Mouse (Mus musculus): Measurements from ENCODE around the gene Tubd1. TPM values are rescaled to one million over a fixed set of nuclear protein-coding genes. Genes with fewer than 3 reads are reported as not detected.

Gene Tubd1
- polyA plus RNA-seq, 1 experiment from 2014 or later: 10.8 TPM

DNA sequence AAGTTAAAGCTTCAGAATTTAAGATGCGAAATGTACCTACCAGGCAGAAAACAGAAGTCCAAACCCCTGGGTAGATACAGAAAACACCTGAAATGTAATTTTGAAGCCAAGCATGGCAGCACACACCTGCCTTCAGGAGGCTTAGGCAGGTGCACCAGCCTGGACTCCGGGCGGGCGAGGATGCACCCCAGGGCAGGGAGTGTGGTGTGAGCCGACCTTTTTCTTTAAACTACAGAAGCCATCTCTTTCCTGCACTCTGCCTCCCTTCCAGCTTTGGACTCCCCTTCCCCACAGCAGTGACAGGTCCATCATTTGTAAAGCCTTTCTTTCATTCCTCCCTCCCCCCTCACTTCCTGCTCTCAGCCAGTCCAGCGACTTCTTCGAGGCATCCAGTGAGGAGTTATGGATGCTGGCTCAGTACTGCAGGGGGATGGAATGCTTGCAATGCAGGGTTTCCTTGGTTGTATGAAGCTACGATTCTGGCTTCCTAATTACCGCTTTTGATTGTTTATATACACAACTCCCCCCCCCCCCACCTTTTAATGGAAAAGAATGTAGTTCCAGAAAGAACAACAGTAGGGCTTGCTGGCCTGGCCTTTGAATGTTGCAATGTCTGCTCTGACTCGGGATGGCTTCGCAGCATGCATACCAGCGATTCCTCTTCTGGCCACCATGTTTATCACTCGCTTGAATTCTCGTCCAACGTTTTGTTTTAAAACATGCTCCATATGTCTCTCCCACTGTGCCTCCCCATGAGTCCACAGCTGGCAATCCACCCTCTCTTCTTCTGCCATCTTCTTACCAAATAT lies 26.5 kb downstream of the Tubd1 start:
- Histone ChIP-seq H3K27me3 (ENCODE audit: low read depth, poor library complexity, severe bottlenecking) (no peaks in the 10 kb centered on the region), H3K36me3 (no peaks in the 10 kb centered on the region), H3K9me3 (replicated peaks) (no peaks in the 10 kb centered on the region), H3K27ac (peak overlapping the region; percentile 75), H3K4me1 (peaks cover 34% of the 10 kb centered on the region), H3K4me3 (no peak overlapping the region)
- 46% methylated on average over 15 of the region's 15 CpGs for WGBS
- DNase-seq (ENCODE audit: low spot score): peak; percentile 54

DNA sequence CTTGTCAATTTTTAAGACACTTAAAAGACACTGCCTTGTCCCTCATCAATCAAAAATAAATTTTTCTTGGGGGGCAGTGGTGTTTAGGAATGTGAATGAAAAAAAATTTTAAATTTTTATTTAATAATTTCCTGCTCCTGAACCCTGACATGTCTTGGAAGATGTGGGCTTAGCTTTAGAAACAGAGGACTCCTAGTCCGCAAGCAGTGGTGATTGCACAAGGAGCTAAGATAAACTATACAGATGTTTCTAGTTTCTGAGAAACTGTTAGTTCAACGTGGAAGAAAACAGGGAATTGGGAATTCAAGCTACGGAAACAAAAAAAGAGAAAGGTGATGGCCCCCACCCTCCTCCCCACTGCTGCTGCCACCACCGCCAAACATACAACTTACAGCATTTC lies 27.1 kb downstream of the Tubd1 start:
- H3K36me3 ChIP-seq: no peaks in the 10 kb centered on the region
- WGBS: 70% methylated on average over 4 of the region's 4 CpGs
- no peak overlapping the region for H3K4me3 ChIP-seq
- H3K27ac ChIP-seq: peak overlapping the region; percentile 75; the same call in 1 of the 2 replicates
- DNase-seq (ENCODE audit: low spot score): no peak
- H3K9me3 ChIP-seq (replicated peaks): no peaks in the 10 kb centered on the region
- H3K27me3 ChIP-seq (ENCODE audit: low read depth, poor library complexity, severe bottlenecking): no peaks in the 10 kb centered on the region
- H3K4me1 ChIP-seq: peaks cover 35% of the 10 kb centered on the region

DNA sequence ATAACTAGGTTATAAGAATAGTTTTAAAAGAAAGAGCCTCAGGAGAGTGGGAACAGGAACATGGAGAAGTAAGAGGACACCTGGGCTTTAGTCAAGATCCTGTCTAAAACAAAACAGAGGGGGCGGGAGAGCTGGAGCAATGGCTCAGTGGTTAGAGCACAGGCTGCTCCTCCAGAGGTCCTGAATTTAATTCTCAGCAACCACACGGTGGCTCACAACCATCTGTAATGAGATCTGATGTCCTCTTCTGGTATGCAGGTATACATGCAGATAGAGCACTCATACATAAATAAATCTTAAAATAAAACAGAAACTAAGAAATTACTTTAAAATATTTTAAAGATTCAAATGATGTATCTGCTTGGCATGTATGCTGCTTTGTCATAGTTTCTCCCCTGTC lies 27.8 kb downstream of the Tubd1 start:
- Histone ChIP-seq H3K4me3 (no peak overlapping the region), H3K4me1 (peaks cover 42% of the 10 kb centered on the region), H3K27me3 (ENCODE audit: low read depth, poor library complexity, severe bottlenecking) (no peaks in the 10 kb centered on the region), H3K27ac (no peak overlapping the region), H3K9me3 (replicated peaks) (no peaks in the 10 kb centered on the region), H3K36me3 (no peaks in the 10 kb centered on the region)
- 71% methylated on average over 2 of the region's 2 CpGs for WGBS
- DNase-seq (ENCODE audit: low spot score): no peak

DNA sequence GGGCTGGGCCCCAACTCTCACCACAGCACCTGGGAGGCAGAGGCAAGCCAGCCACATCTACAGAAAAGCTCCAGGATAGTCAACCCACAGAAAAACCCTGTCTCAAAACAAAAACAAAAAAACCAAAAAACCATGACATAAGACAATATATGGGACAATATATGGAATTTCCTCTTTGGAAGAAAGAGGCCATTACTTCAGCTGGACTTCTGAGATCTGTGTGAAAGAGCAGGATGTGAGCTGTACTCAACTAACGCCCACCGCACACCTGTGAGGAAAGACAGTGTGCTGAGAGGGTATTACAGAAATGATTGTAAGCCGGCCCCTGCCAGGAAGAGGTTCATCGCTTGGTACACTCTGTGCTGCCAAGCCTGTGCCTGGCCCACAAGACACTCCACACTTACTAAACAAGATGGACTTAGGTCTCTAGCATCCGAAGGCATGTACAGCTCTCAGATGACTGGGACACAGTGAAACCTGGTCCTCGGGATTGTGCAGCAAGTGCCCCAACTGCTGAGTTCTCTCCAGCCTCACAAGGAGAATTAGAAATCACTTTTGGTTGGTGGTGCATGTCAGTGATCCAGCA lies 28.9 kb downstream of the Tubd1 start:
- no peak overlapping the region for H3K4me3 ChIP-seq
- no peak for DNase-seq (ENCODE audit: low spot score)
- H3K27ac ChIP-seq: no peak overlapping the region
- peaks cover 46% of the 10 kb centered on the region for H3K4me1 ChIP-seq
- H3K27me3 ChIP-seq (ENCODE audit: low read depth, poor library complexity, severe bottlenecking): no peaks in the 10 kb centered on the region
- no peaks in the 10 kb centered on the region for H3K9me3 ChIP-seq (replicated peaks)
- no peaks in the 10 kb centered on the region for H3K36me3 ChIP-seq
- 92% methylated on average over 6 of the region's 6 CpGs for WGBS

DNA sequence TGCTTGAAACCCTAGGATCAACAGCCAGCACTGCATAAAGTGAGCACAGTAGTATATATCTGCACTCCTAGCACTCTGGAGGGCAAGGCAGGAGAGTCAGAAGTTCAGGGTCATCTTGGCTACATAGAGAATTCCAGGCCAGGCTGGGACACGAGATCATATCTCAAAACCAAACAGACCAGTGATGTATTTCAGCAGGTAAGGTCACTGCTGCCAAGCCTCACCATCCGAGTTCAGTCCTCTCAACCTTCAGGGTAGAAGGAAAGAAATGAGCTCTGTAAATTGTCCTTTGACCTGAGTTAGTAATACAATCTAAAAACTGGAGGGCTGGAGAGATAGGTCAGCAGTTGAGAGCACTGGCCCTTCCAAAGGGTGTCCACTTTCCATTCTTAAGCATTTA lies 29.6 kb downstream of the Tubd1 start:
- Histone ChIP-seq H3K36me3 (no peaks in the 10 kb centered on the region), H3K27me3 (ENCODE audit: low read depth, poor library complexity, severe bottlenecking) (no peaks in the 10 kb centered on the region), H3K4me3 (no peak overlapping the region), H3K9me3 (replicated peaks) (no peaks in the 10 kb centered on the region), H3K4me1 (peaks cover 53% of the 10 kb centered on the region), H3K27ac (no peak overlapping the region)
- DNase-seq (ENCODE audit: low spot score): no peak
- 65% methylated on average over 2 of the region's 2 CpGs for whole genome bisulfite sequencing

DNA sequence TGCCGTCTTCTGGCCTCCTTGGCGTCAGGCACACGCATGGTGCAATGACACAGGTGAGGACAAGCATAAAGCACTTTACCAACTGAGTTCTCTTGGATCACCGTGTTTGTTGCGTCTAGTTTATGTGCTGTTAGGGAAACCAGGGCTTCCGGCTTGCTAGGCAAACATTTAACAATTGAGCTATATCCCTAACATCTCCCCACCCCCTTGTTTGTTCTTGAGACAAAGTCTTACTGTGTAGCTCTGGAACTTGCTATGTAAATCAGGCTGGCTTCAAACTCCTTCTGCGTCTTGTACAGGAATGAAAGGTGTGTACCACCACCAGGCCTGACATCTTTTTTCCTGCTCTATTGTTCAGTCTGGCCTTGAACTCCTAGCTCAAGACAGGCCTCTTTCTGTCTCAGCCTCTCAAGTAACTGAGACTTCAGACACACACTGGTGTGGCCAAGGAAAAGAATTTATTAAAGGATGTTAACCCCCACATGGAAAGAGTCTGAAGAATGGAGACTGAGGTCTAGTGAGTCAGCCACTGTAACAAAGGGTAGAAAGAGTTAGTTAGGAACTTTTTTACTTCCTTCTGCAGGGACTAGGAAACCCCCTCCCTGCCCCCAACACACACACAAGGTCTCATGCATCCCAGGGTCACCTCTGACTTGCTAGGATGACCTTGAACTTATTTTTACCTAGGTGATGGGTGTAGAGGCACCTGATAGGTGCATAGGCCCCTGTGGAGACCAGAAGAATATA lies 31.0 kb downstream of the Tubd1 start:
- H3K27me3 ChIP-seq (ENCODE audit: low read depth, poor library complexity, severe bottlenecking): no peaks in the 10 kb centered on the region
- 0 out of 2 replicates have a peak overlapping the region, but pooled peaks have one; percentile 5 for H3K27ac ChIP-seq
- H3K4me1 ChIP-seq: peaks cover 46% of the 10 kb centered on the region
- DNase-seq (ENCODE audit: low spot score): no peak
- no peaks in the 10 kb centered on the region for H3K36me3 ChIP-seq
- WGBS: 90% methylated on average over 7 of the region's 7 CpGs
- no peaks in the 10 kb centered on the region for H3K9me3 ChIP-seq (replicated peaks)
- no peak overlapping the region for H3K4me3 ChIP-seq

DNA sequence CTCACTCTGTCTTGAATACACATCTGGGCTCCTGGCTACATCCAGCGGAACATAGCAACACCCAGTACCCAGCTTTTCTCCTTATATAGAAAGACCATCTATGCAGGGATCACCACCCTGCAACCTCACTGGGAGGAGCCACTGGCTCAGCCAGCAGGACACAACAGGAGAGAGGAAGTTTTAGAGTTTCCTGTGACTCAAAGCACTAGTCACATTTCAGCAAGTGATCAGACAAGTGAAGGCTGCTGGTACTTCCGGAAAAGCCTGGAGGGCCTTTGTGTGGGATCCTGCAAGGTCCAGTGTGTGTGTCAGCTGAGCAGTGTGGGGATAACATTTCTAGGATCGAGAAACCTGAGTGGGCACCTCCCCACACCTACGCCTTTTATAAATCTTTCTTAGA lies 32.4 kb downstream of the Tubd1 start:
- WGBS: 72% methylated on average over 4 of the region's 4 CpGs

DNA sequence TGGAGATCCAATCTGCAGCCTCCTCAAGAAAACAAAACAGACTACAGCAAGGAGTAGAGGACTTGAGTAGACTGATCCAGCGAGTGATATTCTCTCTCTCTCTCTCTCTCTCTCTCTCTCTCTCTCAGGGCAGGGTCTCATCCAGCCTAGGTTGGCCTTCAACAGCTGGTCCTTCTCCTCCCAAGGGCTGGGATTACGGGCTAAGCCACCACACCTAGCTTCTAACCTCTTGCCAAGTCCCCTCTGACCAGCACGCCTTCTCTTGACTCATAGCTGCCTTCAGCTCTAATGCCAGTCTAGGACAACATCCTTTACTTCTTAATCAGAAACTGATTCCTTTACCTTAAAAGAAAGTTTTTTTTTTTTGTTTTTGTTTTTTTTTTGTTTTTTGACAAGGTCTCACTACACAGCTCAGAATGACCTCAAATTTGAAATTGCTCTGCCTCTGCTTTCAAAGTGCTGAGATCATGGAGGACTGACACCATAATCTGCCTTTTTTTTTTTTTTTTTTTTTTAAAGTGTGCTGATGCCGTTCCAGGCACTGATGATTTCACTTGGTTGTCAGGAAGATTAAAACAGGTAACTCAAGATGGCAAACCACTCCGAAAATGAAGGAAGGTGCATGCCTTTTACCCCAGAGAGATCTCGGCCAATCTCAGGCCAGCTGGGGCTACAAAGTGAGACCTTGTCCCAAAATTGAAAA lies 33.5 kb downstream of the Tubd1 start:
- Histone ChIP-seq H3K4me3 (no peak overlapping the region), H3K27ac (0 out of 2 replicates have a peak overlapping the region, but pooled peaks have one; percentile 27), H3K4me1 (peaks cover 32% of the 10 kb centered on the region), H3K36me3 (peaks cover 7% of the 10 kb centered on the region; the same call in 1 of the 2 replicates), H3K27me3 (ENCODE audit: low read depth, poor library complexity, severe bottlenecking) (no peaks in the 10 kb centered on the region), H3K9me3 (replicated peaks) (no peaks in the 10 kb centered on the region)
- WGBS: 79% methylated on average over 6 of the region's 6 CpGs
- no peak for DNase-seq (ENCODE audit: low spot score)

More for the DNA sequence above, 32.4 kb downstream of the Tubd1 start:
- Histone ChIP-seq H3K36me3 (peaks cover 4% of the 10 kb centered on the region; the same call in 1 of the 2 replicates), H3K27me3 (ENCODE audit: low read depth, poor library complexity, severe bottlenecking) (no peaks in the 10 kb centered on the region), H3K4me1 (peaks cover 32% of the 10 kb centered on the region), H3K4me3 (no peak overlapping the region), H3K27ac (peak overlapping the region; percentile 19; the same call in 1 of the 2 replicates), H3K9me3 (replicated peaks) (no peaks in the 10 kb centered on the region)
- no peak for DNase-seq (ENCODE audit: low spot score)

DNA sequence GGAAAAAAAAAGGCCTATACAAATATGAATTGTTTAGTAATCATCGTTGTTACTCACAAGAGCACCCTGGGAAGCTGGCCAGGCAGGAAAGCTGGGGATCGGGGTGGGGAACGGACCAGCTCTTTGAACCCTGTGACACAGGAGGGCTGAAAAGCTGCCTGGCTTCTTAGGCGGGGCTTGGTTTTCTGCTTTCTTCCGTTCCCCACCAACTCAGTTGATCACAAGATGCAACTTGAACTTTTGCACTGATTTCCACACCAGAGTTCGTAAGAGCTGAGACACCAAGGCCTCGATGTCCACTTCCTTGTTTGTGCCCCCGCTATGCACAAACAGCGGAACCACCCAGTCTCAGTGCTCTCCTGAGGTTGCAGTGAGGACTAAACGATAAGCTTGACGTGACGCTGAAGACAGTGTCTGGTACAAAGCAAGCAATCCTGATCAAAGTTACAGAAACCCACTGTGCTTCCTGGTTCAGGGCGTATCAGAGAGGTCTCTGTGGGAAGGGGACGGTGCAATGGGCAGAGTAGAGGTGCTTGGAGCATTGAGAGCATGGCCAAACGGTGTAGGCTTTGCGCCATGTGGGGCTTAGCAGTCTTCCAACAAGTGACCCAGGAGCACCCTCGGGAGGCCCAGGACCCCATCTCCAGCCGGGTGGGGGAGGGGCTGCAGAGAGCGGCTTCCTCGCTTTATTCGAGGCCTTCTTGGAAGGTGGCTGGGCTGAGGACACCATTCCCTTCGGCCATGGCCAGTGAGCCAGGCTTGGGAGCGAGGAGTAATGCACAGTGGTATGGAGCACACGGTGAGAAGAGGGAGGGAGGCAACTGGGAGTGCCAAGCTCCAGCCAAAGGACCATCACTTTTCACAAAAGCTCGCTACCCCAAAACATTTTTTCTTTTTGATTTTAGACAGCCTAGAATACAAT lies 34.3 kb downstream of the Tubd1 start:
- no peaks in the 10 kb centered on the region for H3K27me3 ChIP-seq (ENCODE audit: low read depth, poor library complexity, severe bottlenecking)
- WGBS: 80% methylated on average over 25 of the region's 25 CpGs
- H3K4me3 ChIP-seq: no peak overlapping the region
- peaks cover 32% of the 10 kb centered on the region for H3K4me1 ChIP-seq
- 0 out of 2 replicates have a peak overlapping the region, but pooled peaks have one; percentile 3 for H3K27ac ChIP-seq
- no peaks in the 10 kb centered on the region for H3K9me3 ChIP-seq (replicated peaks)
- DNase-seq (ENCODE audit: low spot score): no peak
- H3K36me3 ChIP-seq: peaks cover 7% of the 10 kb centered on the region; the same call in 1 of the 2 replicates

DNA sequence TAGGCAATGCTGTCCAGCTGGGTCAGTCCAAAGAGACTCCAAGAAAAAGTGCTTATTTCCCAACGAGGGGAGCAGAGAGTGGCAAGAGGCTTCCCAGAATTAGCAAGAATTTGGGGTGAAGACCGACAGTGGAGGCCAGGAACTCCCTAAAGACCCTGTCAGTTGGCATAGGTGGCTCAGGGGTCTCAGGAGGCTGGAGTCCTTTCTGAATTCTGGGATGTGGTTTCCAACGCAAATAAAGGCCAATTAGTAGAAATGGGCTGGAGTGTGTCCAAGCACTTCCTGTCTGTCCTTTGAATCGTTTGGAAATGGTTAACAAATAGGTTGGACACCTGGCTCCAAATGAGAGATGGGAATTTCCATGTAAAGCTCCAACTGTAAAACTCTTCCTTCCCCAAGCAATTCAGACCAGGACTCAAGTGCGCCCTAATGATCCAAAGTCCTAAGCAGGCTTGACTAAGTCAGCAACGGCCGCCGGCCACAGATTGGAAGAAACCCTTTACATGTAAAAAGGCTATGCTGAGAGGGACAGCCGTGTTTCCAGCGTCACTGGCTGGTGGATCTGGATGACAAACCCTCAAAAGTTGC lies 35.0 kb downstream of the Tubd1 start:
- Histone ChIP-seq H3K27me3 (ENCODE audit: low read depth, poor library complexity, severe bottlenecking) (no peaks in the 10 kb centered on the region), H3K27ac (no peak overlapping the region), H3K4me3 (no peak overlapping the region), H3K9me3 (replicated peaks) (no peaks in the 10 kb centered on the region), H3K36me3 (peaks cover 7% of the 10 kb centered on the region; the same call in 1 of the 2 replicates), H3K4me1 (peaks cover 32% of the 10 kb centered on the region)
- 84% methylated on average over 10 of the region's 10 CpGs for WGBS
- DNase-seq (ENCODE audit: low spot score): no peak

DNA sequence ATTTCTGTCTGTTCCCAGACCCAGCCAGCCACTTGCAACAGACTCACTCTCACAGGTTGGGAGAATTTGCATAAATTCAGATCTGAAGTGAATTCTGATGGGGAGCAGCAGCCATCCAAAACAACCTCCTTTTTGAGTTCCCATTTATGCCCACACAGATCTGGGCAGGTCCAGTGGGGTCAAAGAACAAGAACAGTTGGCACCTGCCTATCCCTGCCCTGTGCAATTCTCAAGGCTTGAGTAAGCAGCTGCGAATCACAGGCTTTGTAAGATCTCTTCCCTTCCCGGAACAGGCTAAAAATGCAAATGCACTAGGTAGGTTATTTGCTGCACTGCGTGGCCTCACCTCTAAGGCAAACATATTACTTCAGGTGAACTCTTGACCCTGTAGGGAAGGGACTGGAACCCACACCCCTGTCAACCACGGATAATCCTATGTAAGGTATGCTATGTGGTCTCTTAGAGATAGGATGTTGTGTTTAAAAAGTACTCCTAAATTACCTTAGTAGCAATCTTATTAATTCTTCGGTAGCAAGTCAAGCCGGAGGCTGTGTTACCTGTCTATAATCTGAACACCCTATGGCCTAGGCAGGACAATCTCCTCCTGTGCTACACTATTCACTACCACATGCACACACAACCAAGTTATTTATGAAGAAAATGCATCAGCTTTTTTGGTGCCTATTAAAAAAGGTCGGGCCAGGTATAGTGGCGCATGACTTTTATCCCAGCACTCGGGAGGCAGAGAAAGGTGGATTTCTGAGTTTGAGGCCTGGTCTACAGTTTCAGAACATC lies 35.7 kb downstream of the Tubd1 start:
- Histone ChIP-seq H3K9me3 (replicated peaks) (no peaks in the 10 kb centered on the region), H3K27me3 (ENCODE audit: low read depth, poor library complexity, severe bottlenecking) (no peaks in the 10 kb centered on the region), H3K4me1 (peaks cover 32% of the 10 kb centered on the region), H3K36me3 (peaks cover 9% of the 10 kb centered on the region), H3K27ac (no peak overlapping the region), H3K4me3 (no peak overlapping the region)
- DNase-seq (ENCODE audit: low spot score): no peak
- WGBS: 92% methylated on average over 9 of the region's 9 CpGs

All from limb, embryonic 10.5 days (tissue).